Mouse (Mus musculus) midbrain, embryonic 16.5 days (tissue): ENCODE measurements at regions not wholly inside any gene's neighbourhood (a gene's known extent, or its start where the extent isn't known, plus 50 kb on each side); places are given as distances from the start of the nearest gene placed in this dataset.
A peak's percentile ranks its signal among the peaks of the same experiment; 100 is the strongest.

Source experiments
- ATAC-seq: fragments of 200-750 bp; cut with Nextera tagmentation; 2 replicates; pipeline ENCODE4 v1.8.0; 2017; ENCODE audit warnings: moderate TSS enrichment
- H3K27ac ChIP-seq: fragments of 300-500 bp; sonication (generic); 2 replicates; pipeline ENCODE4 v1.5.1; 2014; ENCODE audit warnings: mild to moderate bottlenecking, low read length, mixed read lengths
- H3K27me3 ChIP-seq: fragments of 300-500 bp; sonication (generic); 2 replicates; pipeline ENCODE4 v1.6.1; 2014; ENCODE audit warnings: low read depth, low read length, mixed read lengths; ENCODE audit not compliant: control insufficient read depth, insufficient read depth
- H3K36me3 ChIP-seq: fragments of 300-500 bp; sonication (generic); 2 replicates; pipeline ENCODE4 v1.6.1; 2014; ENCODE audit warnings: mild to moderate bottlenecking, low read length, moderate library complexity, mixed read lengths; ENCODE audit not compliant: control insufficient read depth, insufficient read depth
- H3K4me1 ChIP-seq: fragments of 300-500 bp; sonication (generic); 2 replicates; pipeline ENCODE4 v1.6.1; 2014; ENCODE audit warnings: mild to moderate bottlenecking, low read length, mixed read lengths; ENCODE audit not compliant: control insufficient read depth, insufficient read depth
- H3K4me2 ChIP-seq: fragments of 300-500 bp; sonication (generic); 2 replicates; pipeline ENCODE4 v1.6.1; 2014; ENCODE audit warnings: mild to moderate bottlenecking, low read length, mixed read lengths
- H3K4me3 ChIP-seq: fragments of 300-500 bp; sonication (generic); 2 replicates; pipeline ENCODE4 v1.5.1; 2014; ENCODE audit warnings: low read depth, mild to moderate bottlenecking, low read length, moderate library complexity, mixed read lengths
- H3K9ac ChIP-seq: fragments of 300-500 bp; sonication (generic); 2 replicates; pipeline ENCODE4 v1.6.1; 2014; ENCODE audit warnings: low read depth, low read length, mixed read lengths
- H3K9me3 ChIP-seq: fragments of 300-500 bp; sonication (generic); replicated peaks from 2 replicates; pipeline ENCODE4 v1.6.1; 2014; ENCODE audit warnings: mild to moderate bottlenecking, low read length, mixed read lengths; ENCODE audit not compliant: control insufficient read depth, poor library complexity, severe bottlenecking
- WGBS: fragments of 180-500 bp; shearing (Covaris S2); extraction: QIAGEN DNeasy Blood & Tissue Kit; methylation state at CpG from one replicate; pipeline ENCODE4 v1.1.7; 2014; 5-methylcytosine and 5-hydroxymethylcytosine counted together

DNA sequence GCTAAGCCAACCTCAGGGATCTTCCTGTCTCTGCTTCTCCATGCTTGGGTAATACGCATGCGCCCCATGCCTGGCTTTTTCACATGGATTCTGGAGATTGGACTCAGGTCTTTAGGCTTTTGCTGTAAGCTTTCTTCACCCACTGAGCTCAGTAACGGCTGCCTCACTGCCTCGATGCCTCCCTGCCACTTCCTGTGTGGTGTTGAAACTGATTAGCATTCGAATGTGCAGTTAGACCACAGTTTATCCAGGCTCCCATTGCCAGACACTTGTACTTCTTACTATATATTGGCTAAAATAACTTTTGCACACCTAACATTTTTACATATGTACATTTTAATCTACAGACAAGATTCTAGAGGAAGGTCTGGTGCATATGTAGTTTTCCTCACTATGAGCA is 137.0 kb upstream of the Fmo9 start:
- Histone ChIP-seq H3K4me3 (no peak overlapping the region), H3K36me3 (no peaks in the 10 kb centered on the region), H3K4me2 (no peak overlapping the region), H3K9me3 (no peaks in the 10 kb centered on the region), H3K9ac (no peak overlapping the region), H3K4me1 (no peaks in the 10 kb centered on the region), H3K27ac (no peak overlapping the region), H3K27me3 (no peaks in the 10 kb centered on the region)
- WGBS, result 72% methylated on average over 5 of the region's 5 CpGs
- no peak for ATAC-seq

GRCm38 (mm10) chr1:166819420-166819819 is 137.8 kb upstream of the Fmo9 start:
- ATAC-seq, result no peak
- Histone ChIP-seq H3K27ac (no peak overlapping the region), H3K27me3 (no peaks in the 10 kb centered on the region), H3K4me2 (no peak overlapping the region), H3K9me3 (no peaks in the 10 kb centered on the region), H3K4me3 (no peak overlapping the region), H3K9ac (no peak overlapping the region), H3K4me1 (no peaks in the 10 kb centered on the region), H3K36me3 (no peaks in the 10 kb centered on the region)
- WGBS, result 73% methylated on average over 7 of the region's 7 CpGs

DNA sequence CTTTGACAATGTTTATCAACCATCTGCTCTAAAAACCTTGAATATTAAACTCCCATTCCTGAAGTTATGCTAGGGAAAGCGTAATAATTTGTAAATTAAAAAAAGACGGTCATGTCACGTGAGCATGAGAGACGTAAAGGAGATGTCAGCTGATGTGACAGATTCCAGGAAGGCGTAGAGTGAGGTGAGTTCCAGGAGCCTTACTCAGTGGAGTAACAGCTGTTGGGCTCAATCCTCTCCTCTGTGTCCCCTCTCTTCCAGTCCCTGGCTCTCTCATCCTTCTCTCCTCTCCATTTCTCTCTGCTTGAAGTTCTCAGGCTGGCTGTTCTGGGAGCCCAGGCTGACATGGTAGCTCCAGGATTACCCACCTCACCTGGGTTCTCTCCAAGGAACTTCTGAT is 138.4 kb upstream of the Fmo9 start:
- no peak overlapping the region for H3K4me2 ChIP-seq
- no peak overlapping the region for H3K9ac ChIP-seq
- H3K4me3 ChIP-seq, result no peak overlapping the region
- no peaks in the 10 kb centered on the region for H3K36me3 ChIP-seq
- H3K9me3 ChIP-seq, result no peaks in the 10 kb centered on the region
- 97% methylated on average over 5 of the region's 5 CpGs for WGBS
- no peak for ATAC-seq
- no peaks in the 10 kb centered on the region for H3K4me1 ChIP-seq
- H3K27ac ChIP-seq, result no peak overlapping the region
- H3K27me3 ChIP-seq, result no peaks in the 10 kb centered on the region

GRCm38 (mm10) chr1:166821146-166821545 is 139.5 kb upstream of the Fmo9 start:
- no peaks in the 10 kb centered on the region for H3K4me1 ChIP-seq
- no peak for ATAC-seq
- no peak overlapping the region for H3K4me2 ChIP-seq
- no peak overlapping the region for H3K27ac ChIP-seq
- H3K27me3 ChIP-seq, result no peaks in the 10 kb centered on the region
- H3K4me3 ChIP-seq, result no peak overlapping the region
- H3K36me3 ChIP-seq, result no peaks in the 10 kb centered on the region
- WGBS, result 50% methylated on average over 3 of the region's 3 CpGs
- no peaks in the 10 kb centered on the region for H3K9me3 ChIP-seq
- no peak overlapping the region for H3K9ac ChIP-seq

DNA sequence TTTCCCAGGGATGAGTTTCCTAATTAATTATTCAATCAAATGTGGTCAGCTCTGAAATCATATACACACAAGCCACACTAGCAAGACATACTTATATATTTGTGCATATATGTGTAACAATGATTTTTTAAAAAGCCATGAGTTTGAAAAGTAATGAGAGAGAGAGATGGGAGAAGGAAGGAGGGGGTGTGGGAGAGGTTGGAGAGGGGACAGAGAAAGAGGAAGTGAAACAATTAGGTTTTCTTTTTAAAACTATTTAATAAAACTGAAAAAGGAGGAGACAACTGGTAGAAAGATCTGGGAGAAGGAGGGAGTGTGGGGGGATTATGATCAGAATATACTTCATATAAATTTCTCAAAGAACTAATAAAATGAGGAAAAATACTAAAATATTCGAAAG is 155.7 kb upstream of the Fmo9 start:
- ATAC-seq, result no peak
- no peak overlapping the region for H3K27ac ChIP-seq

DNA sequence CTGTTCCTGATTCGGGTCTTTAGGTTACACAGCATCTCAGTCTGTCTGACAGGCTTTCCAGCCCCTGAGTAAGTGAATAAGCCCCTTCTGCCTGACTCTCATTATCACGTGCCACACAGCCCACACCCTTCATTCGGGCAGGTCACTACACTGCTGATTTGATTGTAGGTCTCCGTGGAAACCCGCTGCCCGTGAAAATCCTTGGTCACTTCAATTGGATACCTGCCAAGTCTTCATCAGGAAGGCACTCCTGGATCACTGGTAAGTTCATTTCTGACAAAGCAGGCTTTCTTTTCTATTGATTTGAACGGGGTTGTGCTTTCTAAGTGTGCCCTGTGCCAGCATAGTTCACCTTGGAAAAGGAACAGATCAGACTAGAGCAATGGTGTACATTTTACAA is 158.2 kb upstream of the Fmo9 start:
- Histone ChIP-seq H3K27ac (no peak overlapping the region), H3K4me3 (no peak overlapping the region), H3K4me2 (0 out of 2 replicates have a peak overlapping the region, but pooled peaks have one; percentile 18), H3K36me3 (no peaks in the 10 kb centered on the region), H3K27me3 (no peaks in the 10 kb centered on the region), H3K9ac (no peak overlapping the region), H3K9me3 (no peaks in the 10 kb centered on the region), H3K4me1 (peaks cover 20% of the 10 kb centered on the region)
- WGBS, result 15% methylated on average over 7 of the region's 7 CpGs
- ATAC-seq, result peak; percentile 79; the same call in 1 of the 2 replicates

More for the DNA sequence above, 155.7 kb upstream of the Fmo9 start:
- Histone ChIP-seq H3K9ac (no peak overlapping the region), H3K4me1 (peaks cover 7% of the 10 kb centered on the region), H3K4me3 (no peak overlapping the region), H3K36me3 (no peaks in the 10 kb centered on the region), H3K9me3 (no peaks in the 10 kb centered on the region), H3K4me2 (no peak overlapping the region), H3K27me3 (no peaks in the 10 kb centered on the region)
- 71% methylated on average over 1 of the region's 1 CpGs for WGBS

DNA sequence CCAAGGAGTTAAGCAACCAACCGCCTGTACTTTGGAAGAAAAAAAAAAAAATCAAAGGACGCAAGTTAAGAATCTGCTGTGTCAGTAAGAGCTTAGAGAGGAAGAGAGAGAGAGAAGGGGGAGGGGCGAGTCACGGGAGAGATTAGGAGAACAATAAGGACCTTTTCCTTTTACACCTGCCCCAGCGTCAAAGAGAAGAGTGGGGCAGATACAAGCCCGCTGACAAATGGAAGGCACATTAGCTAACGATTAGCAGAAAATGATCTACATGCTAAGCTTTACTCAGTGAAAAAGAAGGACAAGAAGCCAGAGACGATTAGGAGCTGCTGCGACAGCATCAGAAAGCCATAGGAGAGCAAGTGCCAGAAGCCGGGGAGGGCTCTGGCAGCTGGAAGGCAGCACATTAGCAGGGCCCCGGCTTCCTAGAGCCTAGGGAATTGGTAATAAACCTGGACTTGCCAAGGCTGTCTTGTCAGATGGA is 157.8 kb upstream of the Fam78b start:
- 1% methylated on average over 11 of the region's 11 CpGs for WGBS
- Histone ChIP-seq H3K4me3 (peak overlapping the region; percentile 23), H3K27ac (peak overlapping the region; percentile 73), H3K9ac (peak overlapping the region; percentile 56), H3K36me3 (no peaks in the 10 kb centered on the region), H3K4me2 (peak overlapping the region; percentile 63), H3K9me3 (no peaks in the 10 kb centered on the region), H3K27me3 (no peaks in the 10 kb centered on the region), H3K4me1 (peaks cover 20% of the 10 kb centered on the region)
- peak; percentile 55; the same call in 1 of the 2 replicates for ATAC-seq

GRCm38 (mm10) chr1:166846566-166846965 is 154.7 kb upstream of the Fam78b start:
- no peak overlapping the region for H3K4me2 ChIP-seq
- no peaks in the 10 kb centered on the region for H3K27me3 ChIP-seq
- H3K4me1 ChIP-seq, result peaks cover 13% of the 10 kb centered on the region
- no peak overlapping the region for H3K27ac ChIP-seq
- 91% methylated on average over 5 of the region's 5 CpGs for WGBS
- H3K9me3 ChIP-seq, result no peaks in the 10 kb centered on the region
- no peaks in the 10 kb centered on the region for H3K36me3 ChIP-seq
- H3K4me3 ChIP-seq, result no peak overlapping the region
- no peak overlapping the region for H3K9ac ChIP-seq
- no peak for ATAC-seq

DNA sequence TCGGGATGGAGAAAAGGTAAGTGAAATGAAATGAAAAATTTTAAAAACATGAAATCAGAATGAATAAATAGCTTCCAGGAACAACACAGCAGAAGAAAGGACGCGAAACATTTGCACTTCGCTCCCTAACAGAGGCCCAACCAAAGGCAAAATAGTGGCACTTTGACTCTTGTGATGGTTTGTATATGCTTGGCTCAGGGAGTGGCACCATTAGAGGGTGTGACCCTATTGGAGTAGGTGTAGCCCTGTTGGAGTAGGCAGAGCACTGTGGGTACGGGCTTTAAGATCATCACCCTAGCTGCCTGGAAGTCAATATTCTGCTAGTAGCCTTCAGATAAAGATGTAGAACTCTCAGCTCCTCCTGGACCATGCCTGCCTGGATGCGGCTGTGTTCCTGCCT is 154.0 kb upstream of the Fam78b start:
- Histone ChIP-seq H3K9me3 (no peaks in the 10 kb centered on the region), H3K4me1 (peaks cover 13% of the 10 kb centered on the region), H3K36me3 (no peaks in the 10 kb centered on the region), H3K9ac (no peak overlapping the region), H3K4me2 (no peak overlapping the region), H3K4me3 (no peak overlapping the region), H3K27me3 (no peaks in the 10 kb centered on the region), H3K27ac (no peak overlapping the region)
- ATAC-seq, result no peak
- 95% methylated on average over 6 of the region's 6 CpGs for WGBS
